Mouse (Mus musculus): ENCODE measurements around the gene Babam2.

GRCm38 (mm10) chr5:31936523-31936922 lies 239.0 kb downstream of the Babam2 start:
- TF ChIP-seq TAL1 (IDR thresholded peaks at IDR 0.05; ENCODE audit: low read length) (no peak), GATA1 (IDR thresholded peaks at IDR 0.05; ENCODE audit: low read length) (no peak)

All from erythroblast, embryonic 14.5 days (primary cell).